In genomic region chr11:80299513-80300235, GRCm38 (mm10) we compare ENCODE assay signal across 8 mouse cellular contexts. TPM values are rescaled to one million over a fixed set of nuclear protein-coding genes. Genes with fewer than 3 reads are reported as not detected.
DNase-seq lines count a peak whose midpoint lies in the region; ATAC-seq lines count a peak whose summit lies in the region.

No protein-coding gene starts in this region.

- peak overlapping the region; percentile 99; the same call in 1 of the 2 replicates for H3K4me2 ChIP-seq in heart, embryonic 16.5 days (ENCODE audit: low read depth, low read length)
- peak overlapping the region; percentile 98 for H3K4me2 ChIP-seq in hindbrain, embryonic 12.5 days (replicated peaks)
- H3K4me2 ChIP-seq in midbrain, embryonic 12.5 days (replicated peaks) = peak overlapping the region; percentile 98

- H3K27me3 ChIP-seq in heart, embryonic 16.5 days (ENCODE audit: control insufficient read depth, insufficient read depth, low read length) = peaks cover 64% of the 10 kb centered on the region
- H3K27me3 ChIP-seq in hindbrain, embryonic 12.5 days = peaks cover 22% of the 10 kb centered on the region
- H3K27me3 ChIP-seq in midbrain, embryonic 12.5 days = peaks cover 38% of the 10 kb centered on the region

- 7% methylated on average over 12 of the region's 12 CpGs for WGBS in heart, embryonic 16.5 days
- WGBS in hindbrain, embryonic 12.5 days = 7% methylated on average over 12 of the region's 12 CpGs
- 7% methylated on average over 12 of the region's 12 CpGs for WGBS in midbrain, embryonic 12.5 days

- no peak for ATAC-seq in heart, embryonic 16.5 days (replicated peaks; ENCODE audit: extremely low read depth, insufficient read depth, low FRiP score)
- no peak for ATAC-seq in hindbrain, embryonic 12.5 days (ENCODE audit: low FRiP score)
- no peak for ATAC-seq in midbrain, embryonic 12.5 days (ENCODE audit: low FRiP score, low read depth)

- H3K4me1 ChIP-seq in heart, embryonic 16.5 days (ENCODE audit: control insufficient read depth, insufficient read depth, low read length) = peaks cover 28% of the 10 kb centered on the region
- peaks cover 38% of the 10 kb centered on the region for H3K4me1 ChIP-seq in hindbrain, embryonic 12.5 days
- H3K4me1 ChIP-seq in midbrain, embryonic 12.5 days = peaks cover 56% of the 10 kb centered on the region

- H3K27ac ChIP-seq in heart, embryonic 16.5 days (ENCODE audit: low read length) = no peak overlapping the region
- no peak overlapping the region for H3K27ac ChIP-seq in hindbrain, embryonic 12.5 days
- no peak overlapping the region; the same call in 1 of the 2 replicates for H3K27ac ChIP-seq in midbrain, embryonic 12.5 days (replicated peaks)

- no peaks in the 10 kb centered on the region for H3K36me3 ChIP-seq in heart, embryonic 16.5 days (ENCODE audit: control insufficient read depth, insufficient read depth)
- no peaks in the 10 kb centered on the region for H3K36me3 ChIP-seq in hindbrain, embryonic 12.5 days
- H3K36me3 ChIP-seq in midbrain, embryonic 12.5 days = 0 out of 2 replicates have a peak, but pooled peaks cover 6% of the 10 kb centered on the region

- peak overlapping the region; percentile 72; the same call in 1 of the 2 replicates for H3K4me3 ChIP-seq in heart, embryonic 16.5 days (ENCODE audit: low read length)
- peak overlapping the region; percentile 78 for H3K4me3 ChIP-seq in hindbrain, embryonic 12.5 days
- peak overlapping the region; percentile 83 for H3K4me3 ChIP-seq in midbrain, embryonic 12.5 days

- DNase-seq in heart, adult 9 months (ENCODE audit: low spot score in 2 of 2) = no peak
- peak; percentile 63 for DNase-seq in brain, adult 2 months (ENCODE audit: low read depth, low spot score)
- DNase-seq in natural killer cell, adult 2 months (ENCODE audit: low spot score in 2 of 2) = no peak
- no peak for DNase-seq in cerebellum, adult 9-11 months
- DNase-seq in lung, postnatal 36 days = no peak

- no peak overlapping the region for H3K9ac ChIP-seq in heart, embryonic 16.5 days (ENCODE audit: low read length)
- peak overlapping the region; percentile 89; the same call in 1 of the 2 replicates for H3K9ac ChIP-seq in hindbrain, embryonic 12.5 days
- peak overlapping the region; percentile 86 for H3K9ac ChIP-seq in midbrain, embryonic 12.5 days (replicated peaks)

- peaks cover 3% of the 10 kb centered on the region; the same call in 1 of the 2 replicates for H3K9me3 ChIP-seq in heart, embryonic 16.5 days (replicated peaks; ENCODE audit: control insufficient read depth, low read length)
- H3K9me3 ChIP-seq in hindbrain, embryonic 12.5 days (replicated peaks) = no peaks in the 10 kb centered on the region
- no peaks in the 10 kb centered on the region for H3K9me3 ChIP-seq in midbrain, embryonic 12.5 days

RNA-seq across cellular contexts. Expression of gene Rhbdl3, which starts 1.0 kb away (rescaled TPM):
- 1.9 and 3.1 TPM in 2 replicates for polyA plus RNA-seq in heart, embryonic 16.5 days (2015; fragmentation: Nextera tagmentation; extraction: Ambion mirVana)
- polyA plus RNA-seq in hindbrain, embryonic 12.5 days (2016; fragmentation: Nextera tagmentation; extraction: Ambion mirVana) = 28.4 and 32.3 TPM in 2 replicates
- polyA plus RNA-seq in midbrain, embryonic 12.5 days (2016; fragmentation: Nextera tagmentation; extraction: Ambion mirVana) = 30.1 and 32.1 TPM in 2 replicates
